In the genomic region with DNA sequence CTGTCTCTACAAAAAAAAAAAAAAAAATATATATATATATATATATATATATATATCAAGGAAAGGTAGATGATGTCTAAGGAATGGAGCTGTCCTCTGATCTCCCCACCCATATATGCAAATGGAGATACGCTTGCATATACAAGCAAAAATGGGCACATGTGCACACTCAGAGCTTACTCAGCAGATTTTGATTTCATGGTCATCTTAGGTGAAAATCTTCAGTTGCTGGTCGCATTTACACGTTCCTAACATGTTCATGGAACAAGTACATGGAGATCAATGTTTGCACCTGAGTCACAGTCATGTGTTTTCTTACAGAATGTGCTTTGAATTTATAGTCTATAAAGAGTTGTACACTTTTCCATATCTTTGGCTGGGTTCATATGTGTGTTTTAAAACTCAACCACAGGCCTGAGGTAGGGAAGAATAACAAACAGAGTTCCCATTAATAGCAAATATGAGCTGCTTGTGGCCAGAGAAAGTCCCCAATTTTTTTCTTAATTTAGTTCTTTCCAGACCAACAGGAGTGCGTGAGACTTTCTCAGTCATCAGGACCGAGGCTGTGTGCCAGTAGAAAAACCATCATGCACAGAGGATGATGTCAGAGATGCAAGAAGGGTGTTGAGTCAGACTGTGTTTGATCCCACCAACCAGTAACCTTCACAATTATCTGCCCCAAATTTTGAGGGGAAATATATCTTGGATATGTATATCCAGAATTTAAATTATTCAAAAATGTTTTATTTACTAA, we compare ENCODE assay signal across 17 mouse cellular contexts. TPM values are rescaled to one million over a fixed set of nuclear protein-coding genes. Genes with fewer than 3 reads are reported as not detected.
"Had no signal": no experiment of that assay in that cellular context is flagged by ENCODE, and none has a peak within 500 bp of the region (broad histone marks: within the 10 kb centered on the region; RNA-seq: fewer than 3 reads in every experiment).

No protein-coding gene starts in this region.

- DNase-seq: kidney, postnatal 25 days; layer of hippocampus, postnatal 36 days; left cerebral cortex, postnatal 4 days; lung, adult 18-20 months; lung, postnatal 10 days; lung, postnatal 36 days; retina, postnatal 1 day; right cerebral cortex, postnatal 25 days; spleen, adult 18-20 months; thymus, adult 18-20 months; thymus, postnatal 36 days had no signal

RNA-seq across cellular contexts. Expression of gene Gm9747, which starts 9.7 kb away (rescaled TPM):
- total RNA-seq: layer of hippocampus, adult 8-10 months; layer of hippocampus, postnatal 10 days; layer of hippocampus, postnatal 36 days; left cerebral cortex, adult 8-10 months; left cerebral cortex, postnatal 14 days; left cerebral cortex, postnatal 4 days; monocyte, adult 5-6 weeks; neutrophil, adult 5-6 weeks had no signal
